Comparison of ENCODE assay signal across 19 mouse cellular contexts in genomic region chr7:90080083-90080772, GRCm38 (mm10). TPM values are rescaled to one million over a fixed set of nuclear protein-coding genes. Genes with fewer than 3 reads are reported as not detected.
DNase-seq lines count a peak whose midpoint lies in the region; ATAC-seq and TF ChIP-seq lines count a peak whose summit lies in the region.
"Had no signal": no experiment of that assay in that cellular context is flagged by ENCODE, and none has a peak within 500 bp of the region (broad histone marks: within the 10 kb centered on the region; RNA-seq: fewer than 3 reads in every experiment).

No protein-coding gene starts in this region.

- no peaks in the 10 kb centered on the region for H3K36me3 ChIP-seq in midbrain, embryonic 11.5 days (ENCODE audit: control insufficient read depth, insufficient read depth, low read length)
- no peaks in the 10 kb centered on the region for H3K36me3 ChIP-seq in midbrain, postnatal 0 days (ENCODE audit: insufficient read depth, low read length)
- no peaks in the 10 kb centered on the region for H3K36me3 ChIP-seq in forebrain, postnatal 0 days (ENCODE audit: insufficient read depth)
- H3K36me3 ChIP-seq: embryonic facial prominence, embryonic 12.5 days; limb, embryonic 15.5 days; midbrain, embryonic 13.5 days had no signal

- 73% methylated on average over 7 of the region's 7 CpGs for WGBS in midbrain, embryonic 11.5 days
- WGBS in midbrain, postnatal 0 days: 74% methylated on average over 7 of the region's 7 CpGs
- 72% methylated on average over 7 of the region's 7 CpGs for WGBS in forebrain, postnatal 0 days

- H3K4me3 ChIP-seq in midbrain, embryonic 11.5 days (ENCODE audit: low read depth, low read length): no peak overlapping the region
- H3K4me3 ChIP-seq in midbrain, postnatal 0 days (ENCODE audit: low read depth, low read length): no peak overlapping the region
- no peak overlapping the region for H3K4me3 ChIP-seq in forebrain, postnatal 0 days (ENCODE audit: low read depth, low read length)
- H3K4me3 ChIP-seq: embryonic facial prominence, embryonic 12.5 days; layer of hippocampus, adult 2 months; limb, embryonic 15.5 days; midbrain, embryonic 13.5 days had no signal

- H3K4me2 ChIP-seq in midbrain, embryonic 11.5 days: no peak overlapping the region
- no peak overlapping the region for H3K4me2 ChIP-seq in midbrain, postnatal 0 days (ENCODE audit: low read depth, low read length, poor library complexity, severe bottlenecking)
- no peak overlapping the region for H3K4me2 ChIP-seq in forebrain, postnatal 0 days (ENCODE audit: low read depth)
- H3K4me2 ChIP-seq: embryonic facial prominence, embryonic 12.5 days; hindbrain, embryonic 14.5 days; limb, embryonic 15.5 days; midbrain, embryonic 13.5 days had no signal

- H3K9ac ChIP-seq in midbrain, embryonic 11.5 days (ENCODE audit: low read length): no peak overlapping the region
- H3K9ac ChIP-seq in midbrain, postnatal 0 days (replicated peaks; ENCODE audit: low read length, poor library complexity, severe bottlenecking): no peak overlapping the region
- no peak overlapping the region for H3K9ac ChIP-seq in forebrain, postnatal 0 days
- H3K9ac ChIP-seq: embryonic facial prominence, embryonic 12.5 days; hindbrain, embryonic 14.5 days; limb, embryonic 15.5 days; midbrain, embryonic 13.5 days had no signal

- no peak for TF ChIP-seq CTCF in midbrain, postnatal 0 days (IDR thresholded peaks at IDR 0.05)
- TF ChIP-seq CTCF in forebrain, postnatal 0 days (IDR thresholded peaks at IDR 0.05; ENCODE audit: low read depth): no peak

- H3K9me3 ChIP-seq in midbrain, embryonic 11.5 days (ENCODE audit: control insufficient read depth, low read length): no peaks in the 10 kb centered on the region
- H3K9me3 ChIP-seq in midbrain, postnatal 0 days (ENCODE audit: low read length): no peaks in the 10 kb centered on the region
- no peaks in the 10 kb centered on the region for H3K9me3 ChIP-seq in forebrain, postnatal 0 days (ENCODE audit: low read length)
- H3K9me3 ChIP-seq: embryonic facial prominence, embryonic 12.5 days; limb, embryonic 15.5 days; midbrain, embryonic 13.5 days had no signal

- no peaks in the 10 kb centered on the region for H3K4me1 ChIP-seq in midbrain, embryonic 11.5 days (ENCODE audit: control insufficient read depth, insufficient read depth, low read length)
- H3K4me1 ChIP-seq in midbrain, postnatal 0 days (ENCODE audit: insufficient read depth, low read length): no peaks in the 10 kb centered on the region
- H3K4me1 ChIP-seq in forebrain, postnatal 0 days (ENCODE audit: insufficient read depth): no peaks in the 10 kb centered on the region
- H3K4me1 ChIP-seq: embryonic facial prominence, embryonic 12.5 days; midbrain, embryonic 13.5 days had no signal

- no peak for ATAC-seq in midbrain, embryonic 11.5 days (ENCODE audit: low FRiP score)
- no peak for ATAC-seq in midbrain, postnatal 0 days (ENCODE audit: low FRiP score)
- peak; percentile 62 for ATAC-seq in megakaryocyte progenitor cell, adult 5-6 weeks (replicated peaks; ENCODE audit: poor library complexity)
- ATAC-seq in forebrain, postnatal 0 days: no peak
- ATAC-seq: activated CD4-positive, CD25-positive, alpha-beta regulatory T cell, adult 4 months; midbrain, embryonic 13.5 days had no signal

- no peak overlapping the region for H3K27ac ChIP-seq in midbrain, embryonic 11.5 days (ENCODE audit: low read depth, low read length)
- H3K27ac ChIP-seq in midbrain, postnatal 0 days (ENCODE audit: low read depth, low read length): no peak overlapping the region
- no peak overlapping the region for H3K27ac ChIP-seq in forebrain, postnatal 0 days (ENCODE audit: low read depth, low read length)
- H3K27ac ChIP-seq: embryonic facial prominence, embryonic 12.5 days; hindbrain, embryonic 14.5 days; layer of hippocampus, adult 2 months; limb, embryonic 15.5 days; midbrain, embryonic 13.5 days had no signal

- DNase-seq in heart, adult 11 months: peak; percentile 56
- no peak for DNase-seq in heart, adult 9 months (ENCODE audit: low spot score in 2 of 2)
- DNase-seq in midbrain, embryonic 11.5 days (ENCODE audit: low spot score, missing footprints): peak; percentile 51
- no peak for DNase-seq in midbrain, postnatal 0 days (ENCODE audit: low spot score)
- DNase-seq in liver: peak; percentile 73
- DNase-seq in forebrain, postnatal 0 days: no peak
- no peak for DNase-seq in layer of hippocampus, adult 18-20 months (ENCODE audit: low spot score in 2 of 2)
- DNase-seq: adrenal gland, postnatal 36 days; cerebellum, adult 11 months; kidney, adult 9 months; lung, postnatal 36 days had no signal

- no peaks in the 10 kb centered on the region for H3K27me3 ChIP-seq in midbrain, embryonic 11.5 days (ENCODE audit: control insufficient read depth, insufficient read depth, low read length)
- H3K27me3 ChIP-seq in midbrain, postnatal 0 days (ENCODE audit: insufficient read depth, low read length): no peaks in the 10 kb centered on the region; the same call in 1 of the 2 replicates
- H3K27me3 ChIP-seq in forebrain, postnatal 0 days (ENCODE audit: insufficient read depth, low read length): no peaks in the 10 kb centered on the region
- H3K27me3 ChIP-seq: CH12.LX; embryonic facial prominence, embryonic 12.5 days; limb, embryonic 15.5 days; midbrain, embryonic 13.5 days had no signal

RNA-seq across cellular contexts. Expression of gene Picalm, which starts 49.8 kb away (rescaled TPM):
- 34.5 and 35.7 TPM in 2 replicates for polyA plus RNA-seq in midbrain, embryonic 11.5 days (2014; fragmentation: Nextera tagmentation; extraction: Ambion mirVana)
- 173 and 215 TPM in 2 replicates for total RNA-seq in midbrain, postnatal 0 days (2014; rRNA removed)
- 20.2 and 24.8 TPM in 2 replicates for polyA plus RNA-seq in midbrain, postnatal 0 days (2015; fragmentation: Nextera tagmentation; extraction: Ambion mirVana)
- 101 and 140 TPM in 2 replicates for total RNA-seq in megakaryocyte progenitor cell, adult 5-6 weeks (2015)
- 97.1 and 131 TPM in 2 replicates for total RNA-seq in megakaryocyte progenitor cell, adult 5-6 weeks (2017)
- 211 and 242 TPM in 2 replicates for total RNA-seq in forebrain, postnatal 0 days (2014; rRNA removed)
- 16.5 and 21.2 TPM in 2 replicates for polyA plus RNA-seq in forebrain, postnatal 0 days (2015; fragmentation: Nextera tagmentation; extraction: Ambion mirVana)
- 100 to 1,000 TPM; 144 to 155 TPM for total RNA-seq in layer of hippocampus, adult 18-20 months (2021)

Comparison
In these comparisons a context has a peak if more than half of its experiments do, and no peak if none do; other contexts are left out.
1. DNase-seq: peak in heart, adult 11 months (single experiment), midbrain, embryonic 11.5 days (single experiment) and liver (single experiment); none in heart, adult 9 months (0 of 2), midbrain, postnatal 0 days (single experiment), forebrain, postnatal 0 days (single experiment) and layer of hippocampus, adult 18-20 months (0 of 2).